Mouse (Mus musculus): ENCODE measurements at regions not wholly inside any gene's neighbourhood (a gene's known extent, or its start where the extent isn't known, plus 50 kb on each side); places are given as distances from the start of the nearest gene placed in this dataset.

GRCm38 (mm10) chr3:21768081-21768480 is 308.4 kb upstream of the Tbl1xr1 start:
- TF ChIP-seq CTCF (IDR thresholded peaks at IDR 0.05; ENCODE audit: low read depth) (no peak), EP300 (optimal IDR thresholded peaks at IDR 0.05) (no peak)
